Mouse (Mus musculus) lung, postnatal 0 days (tissue): ENCODE results near the gene Pih1d1. TPM values are rescaled to one million over a fixed set of nuclear protein-coding genes. Genes with fewer than 3 reads are reported as not detected.
A peak's percentile ranks its signal among the peaks of the same experiment; 100 is the strongest.

ENCODE experiments used
- ATAC-seq: fragments of 200-750 bp; cut with Nextera tagmentation; 2 replicates; pipeline ENCODE4 v1.8.0; 2017; ENCODE audit warnings: moderate library complexity
- DNase-seq: peaks from one replicate; pipeline ENCODE4 v3.0.0-alpha.2; 2016; ENCODE audit warnings: low spot score
- H3K27ac ChIP-seq: fragments of 300-500 bp; sonication (generic); 2 replicates; pipeline ENCODE4 v1.5.1; 2014; ENCODE audit warnings: antibody characterized with exemption, mild to moderate bottlenecking, low read length, mixed read lengths
- H3K27me3 ChIP-seq: fragments of 300-500 bp; sonication (generic); replicated peaks from 2 replicates; pipeline ENCODE4 v1.6.1; 2014; ENCODE audit warnings: low read length, mixed read lengths; ENCODE audit not compliant: insufficient read depth
- H3K36me3 ChIP-seq: fragments of 300-500 bp; sonication (generic); 2 replicates; pipeline ENCODE4 v1.6.1; 2014; ENCODE audit warnings: low read length, mixed read lengths; ENCODE audit not compliant: insufficient read depth
- H3K4me1 ChIP-seq: fragments of 300-500 bp; sonication (generic); 2 replicates; pipeline ENCODE4 v1.6.1; 2014; ENCODE audit warnings: antibody characterized with exemption, low read depth, low read length, mixed read lengths; ENCODE audit not compliant: insufficient read depth
- H3K4me2 ChIP-seq: fragments of 300-500 bp; sonication (generic); replicated peaks from 2 replicates; pipeline ENCODE4 v1.6.1; 2014; ENCODE audit warnings: low read depth, mild to moderate bottlenecking, low read length, moderate library complexity, mixed read lengths
- H3K4me3 ChIP-seq: fragments of 300-500 bp; sonication (generic); 2 replicates; pipeline ENCODE4 v1.5.1; 2014; ENCODE audit warnings: low read depth, low read length
- H3K9ac ChIP-seq: fragments of 300-500 bp; sonication (generic); replicated peaks from 2 replicates; pipeline ENCODE4 v1.6.1; 2014; ENCODE audit warnings: low read depth, mild to moderate bottlenecking
- H3K9me3 ChIP-seq: fragments of 300-500 bp; sonication (generic); 2 replicates; pipeline ENCODE4 v1.6.1; 2016; ENCODE audit warnings: low read length, mixed read lengths
- CTCF ChIP-seq: IDR thresholded peaks from 2 replicates; pipeline ENCODE4 v1.5.1; 2016; ENCODE audit warnings: antibody characterized with exemption, mild to moderate bottlenecking
- EP300 ChIP-seq: IDR thresholded peaks from 2 replicates; pipeline ENCODE4 v1.6.1; 2016; ENCODE audit warnings: antibody characterized with exemption, mild to moderate bottlenecking, control low read depth
- WGBS: fragments of 180-500 bp; shearing (Covaris S2); extraction: QIAGEN DNeasy Blood & Tissue Kit; methylation state at CpG from one replicate; pipeline ENCODE4 v1.1.7; 2014; 5-methylcytosine and 5-hydroxymethylcytosine counted together
- polyA plus RNA-seq: library from polyadenylated mRNA; unstranded; fragments of >200 nt; fragmentation: Nextera tagmentation; extraction: Ambion mirVana; gene quantifications from 2 replicates; pipeline ENCODE4 v1.2.1, GENCODE M21; 2015

Gene Pih1d1
- polyA plus RNA-seq, 1 experiment from 2014 or later: 51.7 TPM

DNA sequence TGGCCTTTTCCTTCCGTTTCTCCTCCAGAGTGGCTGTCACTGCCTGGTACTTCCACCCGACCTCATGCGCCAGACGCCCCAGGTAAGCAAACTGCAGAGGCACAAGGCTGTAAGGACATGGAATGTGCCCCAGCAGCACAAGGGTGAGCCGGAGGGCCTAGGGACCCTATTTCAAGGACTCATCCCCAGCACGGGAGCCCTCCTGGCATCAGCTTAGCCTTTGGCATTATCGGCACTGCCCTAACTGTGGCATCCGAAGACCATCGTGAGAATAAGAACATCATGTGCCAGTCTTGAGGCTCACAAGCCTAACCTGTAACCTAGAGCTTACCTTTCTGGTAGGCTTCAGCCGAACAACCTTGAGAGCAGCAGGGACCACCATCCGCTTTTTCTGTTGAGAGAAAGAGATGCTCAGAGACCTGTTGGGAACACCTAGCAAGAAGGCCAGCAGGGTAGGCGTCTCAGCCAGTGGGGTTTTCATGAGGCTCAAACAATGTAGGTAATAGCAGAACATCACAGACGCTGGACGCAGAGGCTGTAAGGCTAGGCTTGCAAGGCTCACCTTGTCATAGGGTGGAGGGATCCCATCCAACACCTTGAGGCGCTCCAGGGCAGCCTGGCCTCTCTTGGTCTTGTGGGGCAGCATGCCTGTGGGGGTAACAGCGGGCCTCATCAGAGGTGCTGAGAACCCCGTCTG, 27.8 kb upstream of the Pih1d1 start:
- no peak for ATAC-seq
- no peak overlapping the region for H3K4me3 ChIP-seq

DNA sequence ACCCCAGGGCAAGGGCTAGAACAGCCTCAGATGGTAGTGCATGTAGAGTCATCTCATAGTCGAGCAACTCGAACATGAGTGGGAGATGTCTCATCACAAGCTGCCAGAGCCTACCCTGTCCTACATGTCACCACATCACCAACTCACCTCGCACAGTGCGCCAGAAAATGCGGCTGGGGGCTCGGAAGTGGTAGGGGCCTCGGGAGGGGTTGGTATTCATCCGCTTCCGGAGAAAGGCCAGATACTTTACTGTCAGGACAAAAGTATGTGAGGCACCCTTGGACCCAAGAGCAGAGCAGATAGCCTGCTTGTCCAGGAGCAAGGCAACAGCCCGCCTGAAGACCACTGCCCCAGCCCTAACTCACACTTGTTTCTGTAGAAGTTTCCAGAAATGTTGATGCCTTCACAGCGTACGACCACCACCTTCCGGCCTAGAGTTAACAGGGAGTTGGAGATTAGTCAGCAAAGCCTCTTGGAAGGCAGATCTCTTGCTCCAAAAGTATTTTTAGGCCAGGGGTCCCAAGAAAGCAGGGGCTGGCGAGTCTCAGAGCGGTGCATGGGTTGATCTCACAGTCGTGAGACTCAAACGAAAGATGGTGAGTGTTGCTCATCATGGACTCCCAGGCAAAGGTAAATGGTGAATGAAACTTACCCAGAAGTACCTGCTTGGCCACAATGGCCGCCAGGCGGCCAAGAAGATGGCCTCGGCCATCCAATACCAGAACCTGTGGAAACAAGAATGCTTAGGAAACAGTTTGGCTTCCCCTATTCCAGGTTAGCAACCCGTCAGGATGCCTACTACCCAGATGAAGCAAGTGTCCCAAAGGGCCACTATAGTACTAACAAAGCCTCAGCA, 27.0 kb upstream of the Pih1d1 start:
- H3K9me3 ChIP-seq: no peaks in the 10 kb centered on the region
- DNase-seq: no peak
- TF ChIP-seq EP300 (no peak), CTCF (0 out of 2 replicates have a peak, but pooled peaks have one; percentile 31)
- H3K36me3 ChIP-seq: 0 out of 2 replicates have a peak, but pooled peaks cover 17% of the 10 kb centered on the region
- peak overlapping the region; percentile 69 for H3K4me2 ChIP-seq
- no peak for ATAC-seq
- H3K4me1 ChIP-seq: peaks cover 12% of the 10 kb centered on the region; the same call in 1 of the 2 replicates
- peak overlapping the region; percentile 92 for H3K9ac ChIP-seq
- peak overlapping the region; percentile 81; the same call in 1 of the 2 replicates for H3K4me3 ChIP-seq
- no peaks in the 10 kb centered on the region for H3K27me3 ChIP-seq
- H3K27ac ChIP-seq: no peak overlapping the region
- 21% methylated on average over 21 of the region's 21 CpGs for WGBS

More for the DNA sequence above, 27.8 kb upstream of the Pih1d1 start:
- Histone ChIP-seq H3K27me3 (no peaks in the 10 kb centered on the region), H3K4me1 (peaks cover 12% of the 10 kb centered on the region; the same call in 1 of the 2 replicates), H3K9me3 (no peaks in the 10 kb centered on the region), H3K4me2 (no peak overlapping the region), H3K27ac (no peak overlapping the region), H3K9ac (no peak overlapping the region), H3K36me3 (0 out of 2 replicates have a peak, but pooled peaks cover 17% of the 10 kb centered on the region)
- 67% methylated on average over 17 of the region's 17 CpGs for WGBS
- TF ChIP-seq EP300: no peak
- TF ChIP-seq CTCF: no peak
- DNase-seq: no peak

DNA sequence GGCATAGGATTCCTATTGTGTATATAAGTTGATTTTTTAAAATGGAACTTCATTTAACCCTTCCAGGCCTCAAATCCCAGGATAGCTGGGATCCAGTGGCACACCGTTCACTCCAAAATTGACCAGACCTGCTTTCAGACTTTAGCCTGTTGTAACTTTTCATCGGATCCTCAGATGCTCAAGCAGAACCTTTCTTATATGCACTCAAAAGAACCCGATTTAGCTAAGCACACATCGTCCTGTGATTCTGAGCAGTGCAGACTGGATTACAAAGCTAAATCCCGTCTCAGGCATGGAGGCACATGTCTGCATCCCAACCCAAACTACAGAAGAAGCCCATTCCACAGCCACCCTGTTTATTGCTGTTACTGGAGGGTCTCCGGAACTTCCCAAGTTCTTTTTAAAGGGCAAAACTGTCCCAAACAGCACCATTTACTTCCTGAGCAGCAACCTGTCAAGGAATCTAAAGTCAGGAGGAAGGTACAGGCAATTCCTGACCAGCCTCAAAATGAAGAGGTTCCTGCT, 26.3 kb upstream of the Pih1d1 start:
- peaks cover 11% of the 10 kb centered on the region; the same call in 1 of the 2 replicates for H3K4me1 ChIP-seq
- no peak for ATAC-seq
- peak overlapping the region; percentile 69 for H3K4me2 ChIP-seq
- 2% methylated on average over 6 of the region's 6 CpGs for WGBS
- DNase-seq: no peak
- peak overlapping the region; percentile 81 for H3K4me3 ChIP-seq
- 0 out of 2 replicates have a peak, but pooled peaks cover 17% of the 10 kb centered on the region for H3K36me3 ChIP-seq
- H3K27me3 ChIP-seq: no peaks in the 10 kb centered on the region
- peak overlapping the region; percentile 77 for H3K27ac ChIP-seq
- no peaks in the 10 kb centered on the region for H3K9me3 ChIP-seq
- TF ChIP-seq CTCF (no peak), EP300 (no peak)
- peak overlapping the region; percentile 92 for H3K9ac ChIP-seq

DNA sequence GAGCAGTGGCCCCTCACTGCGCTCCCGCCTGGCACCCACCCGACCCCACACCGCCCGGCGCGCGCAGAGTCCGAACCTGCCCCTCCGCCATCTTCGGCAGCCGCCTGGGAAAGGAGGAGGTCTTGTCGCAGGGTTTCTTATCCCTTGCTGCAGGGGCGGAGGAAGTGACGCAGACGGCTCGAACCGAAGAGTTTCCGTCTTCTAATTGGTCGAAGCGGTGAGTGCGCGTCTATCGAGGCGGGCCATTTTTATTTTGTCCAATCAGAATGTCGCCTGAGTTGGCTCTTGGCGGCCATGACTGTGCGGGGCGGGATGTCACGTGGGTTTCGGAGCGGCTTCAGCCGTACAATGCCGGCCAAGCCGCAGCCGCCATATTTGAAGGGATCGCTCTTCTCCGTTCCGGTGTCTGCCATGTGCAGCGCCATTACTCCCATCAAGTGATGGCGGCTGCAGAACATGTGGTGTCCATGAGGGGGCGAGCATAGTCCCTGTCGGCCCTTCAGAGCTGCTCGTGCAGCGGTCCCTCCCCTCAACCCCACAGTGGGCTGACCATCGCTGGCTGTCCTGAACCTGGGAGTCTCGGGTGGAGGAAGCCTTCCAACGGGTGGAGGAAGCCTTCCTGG, 25.4 kb upstream of the Pih1d1 start, which contains the start of gene Rpl13a:
Gene Rpl13a (minus strand): TSS at position 138 of the 623 bp plus-strand sequence.
- Histone ChIP-seq H3K4me1 (peaks cover 8% of the 10 kb centered on the region; the same call in 1 of the 2 replicates), H3K4me2 (peak within 1 kb of the TSS; percentile 71), H3K36me3 (0 out of 2 replicates have a peak, but pooled peaks cover 17% of the 10 kb centered on the region), H3K4me3 (peak within 1 kb of the TSS; percentile 81), H3K27me3 (no peaks in the 10 kb centered on the region), H3K9ac (peak within 1 kb of the TSS; percentile 92), H3K9me3 (no peaks in the 10 kb centered on the region), H3K27ac (peak within 1 kb of the TSS; percentile 77)
- TF ChIP-seq EP300 (peak; percentile 57), CTCF (peak; percentile 92)
- ATAC-seq (peak; percentile 92), DNase-seq (peak; percentile 99)
- WGBS: under 1% methylated on average over 48 of the region's 48 CpGs

DNA sequence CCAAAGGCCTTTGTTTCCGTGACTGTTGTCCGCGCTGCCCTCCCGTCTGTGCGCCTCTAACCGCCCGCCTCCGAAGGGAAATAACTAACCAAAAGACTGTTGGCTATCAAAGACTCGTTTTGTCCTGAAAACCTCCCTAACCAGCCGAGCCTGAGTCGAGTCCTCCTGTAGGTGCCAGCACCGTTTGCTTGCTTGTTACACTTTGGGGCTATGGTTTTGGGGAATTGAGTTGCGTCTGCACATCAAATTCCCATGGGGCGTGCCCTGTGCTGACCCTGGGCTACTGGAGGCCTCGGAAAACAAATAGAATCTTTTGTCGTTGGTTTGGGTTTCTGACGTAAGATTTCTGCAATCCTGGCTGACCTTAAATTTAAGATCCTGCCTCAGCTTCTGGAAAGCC, 24.8 kb upstream of the Pih1d1 start:
- Histone ChIP-seq H3K36me3 (0 out of 2 replicates have a peak, but pooled peaks cover 17% of the 10 kb centered on the region), H3K27ac (peak overlapping the region; percentile 67), H3K9me3 (no peaks in the 10 kb centered on the region), H3K27me3 (no peaks in the 10 kb centered on the region), H3K4me3 (peak overlapping the region; percentile 42), H3K9ac (peak overlapping the region; percentile 23; the same call in 1 of the 2 replicates), H3K4me1 (peaks cover 8% of the 10 kb centered on the region; the same call in 1 of the 2 replicates), H3K4me2 (peak overlapping the region; percentile 71)
- WGBS: under 1% methylated on average over 17 of the region's 17 CpGs
- TF ChIP-seq EP300 (no peak), CTCF (no peak)
- DNase-seq: no peak
- peak; percentile 0; the same call in 1 of the 2 replicates for ATAC-seq
